13 mouse cellular contexts compared by ENCODE assay signal in genomic region chr16:95869501-95869900, GRCm38 (mm10).
DNase-seq lines count a peak whose midpoint lies in the region; ATAC-seq lines count a peak whose summit lies in the region.
"Had no signal": no experiment of that assay in that cellular context is flagged by ENCODE, and none has a peak within 500 bp of the region (broad histone marks: within the 10 kb centered on the region; RNA-seq: fewer than 3 reads in every experiment).

No protein-coding gene starts in this region.

- no peaks in the 10 kb centered on the region for H3K36me3 ChIP-seq in lung, embryonic 15.5 days
- no peaks in the 10 kb centered on the region for H3K36me3 ChIP-seq in limb, embryonic 15.5 days
- H3K36me3 ChIP-seq: hindbrain, embryonic 13.5 days; midbrain, embryonic 12.5 days had no signal

- H3K27me3 ChIP-seq in lung, embryonic 15.5 days = no peaks in the 10 kb centered on the region
- no peaks in the 10 kb centered on the region for H3K27me3 ChIP-seq in limb, embryonic 15.5 days
- H3K27me3 ChIP-seq: hindbrain, embryonic 13.5 days; midbrain, embryonic 12.5 days had no signal

- WGBS in lung, embryonic 15.5 days = 38% methylated on average over 5 of the region's 5 CpGs
- WGBS in limb, embryonic 15.5 days = 35% methylated on average over 5 of the region's 5 CpGs

- H3K4me1 ChIP-seq in lung, embryonic 15.5 days = peaks cover 8% of the 10 kb centered on the region; the same call in 1 of the 2 replicates
- peaks cover 10% of the 10 kb centered on the region for H3K4me1 ChIP-seq in limb, embryonic 15.5 days
- H3K4me1 ChIP-seq: midbrain, embryonic 12.5 days had no signal

- DNase-seq in lung, postnatal 14 days = no peak
- peak; percentile 80 to 93 for DNase-seq in thymus, postnatal 36 days
- DNase-seq in embryo, embryonic 9.5 days (ENCODE audit: extremely low spot score) = no peak
- no peak for DNase-seq in c-Kit-positive CD71-positive TER-119-positive erythroid progenitor cells, embryonic 14.5 days (ENCODE audit: low spot score)
- DNase-seq: kidney, adult 9 months; right cerebral cortex, postnatal 14 days had no signal

- 0 out of 2 replicates have a peak, but pooled peaks have one; percentile 19 for ATAC-seq in lung, embryonic 15.5 days (ENCODE audit: borderline replicate concordance, extremely low read depth, low FRiP score, low TSS enrichment)
- ATAC-seq in activated CD4-positive, CD25-positive, alpha-beta regulatory T cell, adult 4 months = peak; percentile 99
- no peak for ATAC-seq in limb, embryonic 15.5 days (ENCODE audit: insufficient number of reproducible peaks, low FRiP score, low TSS enrichment, low read depth)

- H3K9ac ChIP-seq in lung, embryonic 15.5 days = no peak overlapping the region
- H3K9ac ChIP-seq in limb, embryonic 15.5 days = no peak overlapping the region
- H3K9ac ChIP-seq: hindbrain, embryonic 13.5 days; liver, embryonic 14.5 days; midbrain, embryonic 12.5 days had no signal

- H3K27ac ChIP-seq in lung, embryonic 15.5 days = no peak overlapping the region
- 0 out of 2 replicates have a peak overlapping the region, but pooled peaks have one; percentile 2 for H3K27ac ChIP-seq in limb, embryonic 15.5 days
- H3K27ac ChIP-seq: hindbrain, embryonic 13.5 days; liver, embryonic 14.5 days; midbrain, embryonic 12.5 days had no signal

- no peaks in the 10 kb centered on the region for H3K9me3 ChIP-seq in lung, embryonic 15.5 days
- no peaks in the 10 kb centered on the region for H3K9me3 ChIP-seq in limb, embryonic 15.5 days
- H3K9me3 ChIP-seq: hindbrain, embryonic 13.5 days; midbrain, embryonic 12.5 days had no signal

- no peak overlapping the region for H3K4me2 ChIP-seq in lung, embryonic 15.5 days
- no peak overlapping the region for H3K4me2 ChIP-seq in limb, embryonic 15.5 days
- H3K4me2 ChIP-seq: hindbrain, embryonic 13.5 days; midbrain, embryonic 12.5 days had no signal

- H3K4me3 ChIP-seq in lung, embryonic 15.5 days = no peak overlapping the region
- H3K4me3 ChIP-seq in limb, embryonic 15.5 days = no peak overlapping the region
- H3K4me3 ChIP-seq: erythroblast, embryonic 14.5 days; hindbrain, embryonic 13.5 days; midbrain, embryonic 12.5 days had no signal

Comparison
In these comparisons a context has a peak if more than half of its experiments do, and no peak if none do; other contexts are left out.
1. DNase-seq: peak in thymus, postnatal 36 days (2 of 2); none in lung, postnatal 14 days (single experiment), embryo, embryonic 9.5 days (single experiment) and c-Kit-positive CD71-positive TER-119-positive erythroid progenitor cells, embryonic 14.5 days (single experiment).